Mouse (Mus musculus) olfactory bulb, adult 2 months (tissue): ENCODE results near the gene Gramd4. TPM values are rescaled to one million over a fixed set of nuclear protein-coding genes. Genes with fewer than 3 reads are reported as not detected.

Experiments used
- H3K27ac ChIP-seq: fragments of 200-500 bp; 2 replicates; pipeline ENCODE4 v1.5.1; 2012; ENCODE audit warnings: low read depth, low read length; ENCODE audit not compliant: insufficient read depth
- H3K4me1 ChIP-seq: fragments of 200-500 bp; 2 replicates; pipeline ENCODE4 v1.6.1; 2012; ENCODE audit warnings: low read length; ENCODE audit not compliant: control insufficient read depth, insufficient read depth
- H3K4me3 ChIP-seq: fragments of 200-500 bp; 2 replicates; pipeline ENCODE4 v1.5.1; 2012; ENCODE audit warnings: mild to moderate bottlenecking, low read depth, low read length, moderate library complexity; ENCODE audit not compliant: insufficient read depth
- CTCF ChIP-seq: fragments of 200-500 bp; IDR thresholded peaks from 2 replicates; pipeline ENCODE4 v1.5.1; 2012; ENCODE audit warnings: low read depth, mild to moderate bottlenecking, low read length, moderate library complexity; ENCODE audit not compliant: insufficient read depth
- POLR2A ChIP-seq: fragments of 200-500 bp; IDR thresholded peaks from 2 replicates; pipeline ENCODE4 v1.6.1; 2012; ENCODE audit warnings: mild to moderate bottlenecking, low read depth, low read length, moderate library complexity; ENCODE audit not compliant: insufficient read depth
- WGBS: fragments of 180-500 bp; shearing (Covaris S2); methylation state at CpG from one replicate; pipeline ENCODE4 v1.1.7; 2018; 5-methylcytosine and 5-hydroxymethylcytosine counted together
- polyA plus RNA-seq: library from polyadenylated mRNA; stranded (reverse); fragments of >200 nt; gene quantifications from 2 replicates; pipeline ENCODE4 v1.2.4, GENCODE M21; 2012; ENCODE audit warnings: low replicate concordance; ENCODE audit not compliant: missing spikeins, insufficient read depth, insufficient read length

The Gramd4 gene
- polyA plus RNA-seq, 1 experiment, result not detected

GRCm38 (mm10) chr15:86083261-86083741, 25.8 kb downstream of the Gramd4 start:
- no peak overlapping the region for H3K27ac ChIP-seq
- H3K4me3 ChIP-seq, result no peak overlapping the region
- 46% methylated on average over 6 of the region's 6 CpGs for WGBS
- TF ChIP-seq POLR2A, result no peak
- no peak for TF ChIP-seq CTCF
- H3K4me1 ChIP-seq, result peaks cover 68% of the 10 kb centered on the region

- TF ChIP-seq POLR2A (no peak), CTCF (no peak)
- H3K27ac ChIP-seq, result peak overlapping the region; percentile 65
- H3K4me1 ChIP-seq, result peaks cover 76% of the 10 kb centered on the region
- no peak overlapping the region for H3K4me3 ChIP-seq
- 43% methylated on average over 17 of the region's 17 CpGs for WGBS
Observed at GRCm38 (mm10) chr15:86085301-86086225, 28.1 kb downstream of the Gramd4 start.

GRCm38 (mm10) chr15:86086291-86086706, 28.8 kb downstream of the Gramd4 start:
- Histone ChIP-seq H3K4me1 (peaks cover 80% of the 10 kb centered on the region), H3K4me3 (no peak overlapping the region), H3K27ac (peak overlapping the region; percentile 2; the same call in 1 of the 2 replicates)
- TF ChIP-seq POLR2A (no peak), CTCF (no peak)
- 56% methylated on average over 8 of the region's 8 CpGs for WGBS

GRCm38 (mm10) chr15:86087591-86088149, 30.2 kb downstream of the Gramd4 start:
- 45% methylated on average over 14 of the region's 14 CpGs for WGBS
- Histone ChIP-seq H3K4me3 (no peak overlapping the region), H3K27ac (peak overlapping the region; percentile 66), H3K4me1 (peaks cover 71% of the 10 kb centered on the region)
- no peak for TF ChIP-seq CTCF
- no peak for TF ChIP-seq POLR2A

- Histone ChIP-seq H3K4me1 (peaks cover 64% of the 10 kb centered on the region), H3K27ac (peak overlapping the region; percentile 43; the same call in 1 of the 2 replicates), H3K4me3 (no peak overlapping the region)
- 74% methylated on average over 11 of the region's 11 CpGs for WGBS
- no peak for TF ChIP-seq POLR2A
- no peak for TF ChIP-seq CTCF
Observed at GRCm38 (mm10) chr15:86088266-86088790, 30.8 kb downstream of the Gramd4 start.

GRCm38 (mm10) chr15:86089091-86089744, 31.7 kb downstream of the Gramd4 start:
- Histone ChIP-seq H3K27ac (no peak overlapping the region), H3K4me1 (peaks cover 57% of the 10 kb centered on the region), H3K4me3 (no peak overlapping the region)
- 68% methylated on average over 13 of the region's 13 CpGs for WGBS
- no peak for TF ChIP-seq CTCF
- no peak for TF ChIP-seq POLR2A

GRCm38 (mm10) chr15:86089991-86090529, 32.6 kb downstream of the Gramd4 start:
- 57% methylated on average over 11 of the region's 11 CpGs for WGBS
- Histone ChIP-seq H3K4me3 (no peak overlapping the region), H3K4me1 (peaks cover 57% of the 10 kb centered on the region), H3K27ac (peak overlapping the region; percentile 24; the same call in 1 of the 2 replicates)
- TF ChIP-seq CTCF, result no peak

GRCm38 (mm10) chr15:86090578-86090977, 33.1 kb downstream of the Gramd4 start:
- no peak for TF ChIP-seq CTCF
- TF ChIP-seq POLR2A, result no peak
- no peak overlapping the region for H3K4me3 ChIP-seq
- 77% methylated on average over 8 of the region's 8 CpGs for WGBS
- peaks cover 57% of the 10 kb centered on the region for H3K4me1 ChIP-seq
- 0 out of 2 replicates have a peak overlapping the region, but pooled peaks have one; percentile 11 for H3K27ac ChIP-seq
